Mouse (Mus musculus): Measurements from ENCODE around the gene Fam98c. TPM values are rescaled to one million over a fixed set of nuclear protein-coding genes. Genes with fewer than 3 reads are reported as not detected.

The Fam98c gene
- polyA plus RNA-seq, 1 experiment, result 11.6 TPM

DNA sequence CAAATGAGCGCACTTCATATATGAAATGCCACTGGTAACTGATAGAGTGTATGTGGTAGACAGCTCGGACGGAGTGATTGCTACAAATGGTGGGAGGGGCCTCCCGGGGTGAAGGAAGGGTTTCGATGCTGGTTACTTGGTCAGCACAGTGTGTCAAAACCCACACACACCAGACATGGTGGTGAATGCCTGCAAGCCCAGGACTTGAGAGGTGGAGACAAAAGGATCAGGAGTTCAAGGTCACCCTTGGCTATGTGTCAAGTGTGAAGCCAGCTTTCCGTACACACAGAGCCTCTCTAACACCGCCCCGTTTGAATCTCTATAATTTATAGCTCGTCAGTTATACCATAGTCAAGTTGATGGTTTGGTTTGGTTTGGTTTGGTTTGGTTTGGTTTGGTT is 33.2 kb downstream of the Fam98c start:
- Histone ChIP-seq H3K79me2 (ENCODE audit: control insufficient read depth, insufficient read depth) (peaks cover 15% of the 10 kb centered on the region), H3ac (ENCODE audit: control insufficient read depth, insufficient read length) (no peak overlapping the region), H3K4me2 (ENCODE audit: low read depth) (peak overlapping the region; percentile 82), H3K36me3 (ENCODE audit: control insufficient read depth, insufficient read depth) (no peaks in the 10 kb centered on the region), H3K4me3 (peak overlapping the region; percentile 54), H3K27me3 (ENCODE audit: control insufficient read depth, insufficient read depth, insufficient read length) (no peaks in the 10 kb centered on the region)
- TF ChIP-seq CEBPB (IDR thresholded peaks at IDR 0.05; ENCODE audit: insufficient read depth, poor library complexity, severe bottlenecking) (no peak), TCF3 (IDR thresholded peaks at IDR 0.05; ENCODE audit: insufficient read length, low read depth) (no peak), POLR2AphosphoS2 (IDR thresholded peaks at IDR 0.05; ENCODE audit: insufficient read length, low read depth) (peak; percentile 45)

- Histone ChIP-seq H3ac (ENCODE audit: control insufficient read depth, insufficient read length) (no peak overlapping the region), H3K36me3 (ENCODE audit: control insufficient read depth, insufficient read depth) (peaks cover 5% of the 10 kb centered on the region), H3K79me2 (ENCODE audit: control insufficient read depth, insufficient read depth) (peaks cover 15% of the 10 kb centered on the region), H3K27me3 (ENCODE audit: control insufficient read depth, insufficient read depth, insufficient read length) (no peaks in the 10 kb centered on the region), H3K4me2 (ENCODE audit: low read depth) (no peak overlapping the region), H3K4me3 (no peak overlapping the region)
- no peak for TF ChIP-seq MAX (IDR thresholded peaks at IDR 0.05; ENCODE audit: low read depth)
- TF ChIP-seq REST (IDR thresholded peaks at IDR 0.05; ENCODE audit: insufficient read depth, insufficient read length), result no peak
- no peak for TF ChIP-seq USF1 (IDR thresholded peaks at IDR 0.05; ENCODE audit: low read depth)
- TF ChIP-seq TCF12 (IDR thresholded peaks at IDR 0.05; ENCODE audit: insufficient read depth, poor library complexity, severe bottlenecking), result no peak
- no peak for TF ChIP-seq POLR2A (IDR thresholded peaks at IDR 0.05; ENCODE audit: insufficient read length, low read depth)
- no peak for TF ChIP-seq MYOD1 (IDR thresholded peaks at IDR 0.05; ENCODE audit: control insufficient read depth in 1 of 3, insufficient read length in 2 of 3, low read depth in 2 of 3)
- no peak for TF ChIP-seq TCF3 (IDR thresholded peaks at IDR 0.05; ENCODE audit: insufficient read length, low read depth)
- TF ChIP-seq MYOG (IDR thresholded peaks at IDR 0.05; ENCODE audit: control insufficient read depth in 1 of 3, insufficient read depth in 1 of 3, insufficient read length in 2 of 3, low read depth in 2 of 3), result no peak
- no peak for TF ChIP-seq SRF (IDR thresholded peaks at IDR 0.05; ENCODE audit: control insufficient read depth, insufficient read length, low read depth)
- TF ChIP-seq POLR2AphosphoS2 (IDR thresholded peaks at IDR 0.05; ENCODE audit: insufficient read length, low read depth), result no peak
- no peak for TF ChIP-seq E2F4 (IDR thresholded peaks at IDR 0.05; ENCODE audit: insufficient read depth)
- TF ChIP-seq CEBPB (IDR thresholded peaks at IDR 0.05; ENCODE audit: insufficient read depth, poor library complexity, severe bottlenecking), result no peak
These were observed 36.5 kb downstream of the Fam98c start for GRCm38 (mm10) chr7:29119526-29119925.

- Histone ChIP-seq H3K27me3 (ENCODE audit: control insufficient read depth, insufficient read depth, insufficient read length) (no peaks in the 10 kb centered on the region), H3K4me2 (ENCODE audit: low read depth) (no peak overlapping the region), H3K4me3 (no peak overlapping the region), H3K36me3 (ENCODE audit: control insufficient read depth, insufficient read depth) (peaks cover 5% of the 10 kb centered on the region), H3ac (ENCODE audit: control insufficient read depth, insufficient read length) (no peak overlapping the region), H3K79me2 (ENCODE audit: control insufficient read depth, insufficient read depth) (peaks cover 15% of the 10 kb centered on the region)
- TF ChIP-seq POLR2AphosphoS2 (IDR thresholded peaks at IDR 0.05; ENCODE audit: insufficient read length, low read depth) (peak; percentile 18), POLR2A (IDR thresholded peaks at IDR 0.05; ENCODE audit: insufficient read length, low read depth) (no peak), TCF12 (IDR thresholded peaks at IDR 0.05; ENCODE audit: insufficient read depth, poor library complexity, severe bottlenecking) (no peak), MYOD1 (IDR thresholded peaks at IDR 0.05; ENCODE audit: control insufficient read depth in 1 of 3, insufficient read length in 2 of 3, low read depth in 2 of 3) (no peak), TCF3 (IDR thresholded peaks at IDR 0.05; ENCODE audit: insufficient read length, low read depth) (no peak)
These were observed 37.7 kb downstream of the Fam98c start for GRCm38 (mm10) chr7:29118142-29118851.

- Histone ChIP-seq H3K27me3 (ENCODE audit: control insufficient read depth, insufficient read depth, insufficient read length) (no peaks in the 10 kb centered on the region), H3K36me3 (ENCODE audit: control insufficient read depth, insufficient read depth) (peaks cover 18% of the 10 kb centered on the region), H3ac (ENCODE audit: control insufficient read depth, insufficient read length) (no peak overlapping the region), H3K79me2 (ENCODE audit: control insufficient read depth, insufficient read depth) (no peaks in the 10 kb centered on the region), H3K4me2 (ENCODE audit: low read depth) (no peak overlapping the region), H3K4me3 (no peak overlapping the region)
- no peak for TF ChIP-seq MAX (IDR thresholded peaks at IDR 0.05; ENCODE audit: low read depth)
- TF ChIP-seq MYOG (IDR thresholded peaks at IDR 0.05; ENCODE audit: control insufficient read depth in 1 of 3, insufficient read depth in 1 of 3, insufficient read length in 2 of 3, low read depth in 2 of 3), result no peak
- no peak for TF ChIP-seq TCF3 (IDR thresholded peaks at IDR 0.05; ENCODE audit: insufficient read length, low read depth)
- no peak for TF ChIP-seq E2F4 (IDR thresholded peaks at IDR 0.05; ENCODE audit: insufficient read depth)
These were observed 46.8 kb downstream of the Fam98c start for GRCm38 (mm10) chr7:29108992-29109955.

Other genes starting within 250 kb of the Fam98c start
- gene Actn4, start 193.9 kb downstream of the Fam98c start, polyA plus RNA-seq (2012; fragmentation: generic; extraction: Trizol), result 270 TPM
- 335 TPM for gene Eif3k, start 174.4 kb downstream of the Fam98c start, polyA plus RNA-seq (2012; fragmentation: generic; extraction: Trizol)
- 0.18 TPM for gene Map4k1, start 174.2 kb downstream of the Fam98c start, polyA plus RNA-seq (2012; fragmentation: generic; extraction: Trizol)
- 73.1 TPM for gene Ryr1, start 31.1 kb downstream of the Fam98c start, polyA plus RNA-seq (2012; fragmentation: generic; extraction: Trizol)
- gene Rasgrp4, start 21.4 kb downstream of the Fam98c start, polyA plus RNA-seq (2012; fragmentation: generic; extraction: Trizol), result 0.01 TPM
- gene Ggn, start 14.0 kb upstream of the Fam98c start, polyA plus RNA-seq (2012; fragmentation: generic; extraction: Trizol), result 0.89 TPM
- gene Spred3, start 14.2 kb upstream of the Fam98c start, polyA plus RNA-seq (2012; fragmentation: generic; extraction: Trizol), result 4.1 TPM
- 404 TPM for gene Psmd8, start 24.5 kb upstream of the Fam98c start, polyA plus RNA-seq (2012; fragmentation: generic; extraction: Trizol)
- gene Catsperg1, start 57.8 kb upstream of the Fam98c start, polyA plus RNA-seq (2012; fragmentation: generic; extraction: Trizol), result not detected
- gene Kcnk6, start 76.3 kb upstream of the Fam98c start, polyA plus RNA-seq (2012; fragmentation: generic; extraction: Trizol), result 0.01 TPM
- gene Yif1b, start 82.1 kb upstream of the Fam98c start, polyA plus RNA-seq (2012; fragmentation: generic; extraction: Trizol), result 166 TPM
- 42.4 TPM for gene 2200002D01Rik, start 92.2 kb upstream of the Fam98c start, polyA plus RNA-seq (2012; fragmentation: generic; extraction: Trizol)
- 0.10 TPM for gene Spint2, start 125.7 kb upstream of the Fam98c start, polyA plus RNA-seq (2012; fragmentation: generic; extraction: Trizol)
- gene Ppp1r14a, start 133.1 kb upstream of the Fam98c start, polyA plus RNA-seq (2012; fragmentation: generic; extraction: Trizol), result 0.35 TPM
- 3.4 TPM for gene Dpf1, start 147.7 kb upstream of the Fam98c start, polyA plus RNA-seq (2012; fragmentation: generic; extraction: Trizol)